ENCODE assay signal across 16 mouse cellular contexts in genomic region chr17:47250001-47250400, GRCm38 (mm10).
A peak's percentile ranks its signal among the peaks of the same experiment; 100 is the strongest.
DNase-seq lines count a peak whose midpoint lies in the region; ATAC-seq and TF ChIP-seq lines count a peak whose summit lies in the region.
"Had no signal": no experiment of that assay in that cellular context is flagged by ENCODE, and none has a peak within 500 bp of the region (broad histone marks: within the 10 kb centered on the region; RNA-seq: fewer than 3 reads in every experiment).

No protein-coding gene starts in this region.

- WGBS in lung, embryonic 14.5 days: 86% methylated on average over 4 of the region's 4 CpGs
- WGBS in forebrain, embryonic 14.5 days: 81% methylated on average over 4 of the region's 4 CpGs

- DNase-seq in heart, adult 8-10 months (ENCODE audit: low spot score): peak; percentile 28
- DNase-seq in heart, postnatal 25 days (ENCODE audit: low spot score): no peak
- DNase-seq in lung, embryonic 14.5 days: peak; percentile 9
- DNase-seq in lung, adult 18-20 months: no peak
- DNase-seq in R1 (ENCODE audit: low read depth, low spot score): peak; percentile 37
- DNase-seq in right cerebral cortex, postnatal 14 days: no peak
- DNase-seq in forebrain, embryonic 14.5 days (ENCODE audit: low spot score): no peak
- DNase-seq: cerebellum, postnatal 10 days; retina, postnatal 1 day; thymus, adult 18-20 months had no signal

- H3K27me3 ChIP-seq in lung, embryonic 14.5 days (ENCODE audit: insufficient read depth, low read length): no peaks in the 10 kb centered on the region
- H3K27me3 ChIP-seq in forebrain, embryonic 14.5 days (replicated peaks; ENCODE audit: control insufficient read depth, insufficient read depth, low read length): no peaks in the 10 kb centered on the region
- H3K27me3 ChIP-seq: embryonic facial prominence, embryonic 13.5 days; forebrain, embryonic 12.5 days; heart, embryonic 15.5 days; limb, embryonic 13.5 days; neural tube, embryonic 13.5 days had no signal

- intact Hi-C loops in heart, postnatal 25 days (cut with DNase I): no loop called here

- no peak overlapping the region for H3K9ac ChIP-seq in lung, embryonic 14.5 days
- H3K9ac ChIP-seq in forebrain, embryonic 14.5 days (ENCODE audit: low read length): no peak overlapping the region
- H3K9ac ChIP-seq: embryonic facial prominence, embryonic 13.5 days; forebrain, embryonic 12.5 days; heart, embryonic 15.5 days; limb, embryonic 13.5 days; neural tube, embryonic 13.5 days had no signal

- H3K4me3 ChIP-seq in lung, embryonic 14.5 days (ENCODE audit: low read depth, low read length): no peak overlapping the region
- no peak overlapping the region for H3K4me3 ChIP-seq in forebrain, embryonic 14.5 days (ENCODE audit: low read depth, low read length)
- H3K4me3 ChIP-seq: embryonic facial prominence, embryonic 13.5 days; forebrain, embryonic 12.5 days; heart, embryonic 15.5 days; limb, embryonic 13.5 days; neural tube, embryonic 13.5 days had no signal

- H3K9me3 ChIP-seq in lung, embryonic 14.5 days (ENCODE audit: low read depth, low read length): no peaks in the 10 kb centered on the region
- no peaks in the 10 kb centered on the region for H3K9me3 ChIP-seq in forebrain, embryonic 14.5 days (replicated peaks; ENCODE audit: control insufficient read depth, low read length)
- H3K9me3 ChIP-seq: embryonic facial prominence, embryonic 13.5 days; forebrain, embryonic 12.5 days; heart, embryonic 15.5 days; limb, embryonic 13.5 days; neural tube, embryonic 13.5 days had no signal

- H3K4me2 ChIP-seq in lung, embryonic 14.5 days: no peak overlapping the region
- H3K4me2 ChIP-seq in forebrain, embryonic 14.5 days (ENCODE audit: low read length): no peak overlapping the region
- H3K4me2 ChIP-seq: embryonic facial prominence, embryonic 13.5 days; forebrain, embryonic 12.5 days; heart, embryonic 15.5 days; limb, embryonic 13.5 days; neural tube, embryonic 13.5 days had no signal

- no peak overlapping the region for H3K27ac ChIP-seq in lung, embryonic 14.5 days (ENCODE audit: low read depth)
- H3K27ac ChIP-seq in forebrain, embryonic 14.5 days (ENCODE audit: low read depth, low read length): no peak overlapping the region
- H3K27ac ChIP-seq: embryonic facial prominence, embryonic 13.5 days; forebrain, embryonic 12.5 days; heart, embryonic 15.5 days; limb, embryonic 13.5 days; neural tube, embryonic 13.5 days had no signal

- ATAC-seq in lung, embryonic 14.5 days (ENCODE audit: insufficient read depth): no peak
- ATAC-seq in megakaryocyte progenitor cell, adult 5-6 weeks (replicated peaks; ENCODE audit: poor library complexity): peak; percentile 84
- no peak for ATAC-seq in forebrain, embryonic 14.5 days

- H3K4me1 ChIP-seq in lung, embryonic 14.5 days (ENCODE audit: insufficient read depth): no peaks in the 10 kb centered on the region
- no peaks in the 10 kb centered on the region for H3K4me1 ChIP-seq in forebrain, embryonic 14.5 days (ENCODE audit: control insufficient read depth, insufficient read depth, low read length)
- H3K4me1 ChIP-seq: heart, embryonic 15.5 days had no signal

- TF ChIP-seq CTCF in lung, embryonic 14.5 days (IDR thresholded peaks at IDR 0.05; ENCODE audit: low read depth): no peak

- 0 out of 2 replicates have a peak, but pooled peaks cover 5% of the 10 kb centered on the region for H3K36me3 ChIP-seq in lung, embryonic 14.5 days (ENCODE audit: insufficient read depth)
- H3K36me3 ChIP-seq in forebrain, embryonic 14.5 days (ENCODE audit: control insufficient read depth, insufficient read depth, low read length): 0 out of 2 replicates have a peak, but pooled peaks cover 4% of the 10 kb centered on the region
- H3K36me3 ChIP-seq: heart, embryonic 15.5 days had no signal

Comparison
In these comparisons a context has a peak if more than half of its experiments do, and no peak if none do; other contexts are left out.
1. DNase-seq: peak in heart, adult 8-10 months (single experiment), lung, embryonic 14.5 days (single experiment) and R1 (single experiment); none in heart, postnatal 25 days (single experiment), lung, adult 18-20 months (0 of 2), right cerebral cortex, postnatal 14 days (single experiment) and forebrain, embryonic 14.5 days (single experiment).